Mouse (Mus musculus): ENCODE data around the gene Rem1. TPM values are rescaled to one million over a fixed set of nuclear protein-coding genes. Genes with fewer than 3 reads are reported as not detected.

Gene Rem1
- polyA plus RNA-seq, 1 experiment from 2014 or later: 9.6 TPM

DNA sequence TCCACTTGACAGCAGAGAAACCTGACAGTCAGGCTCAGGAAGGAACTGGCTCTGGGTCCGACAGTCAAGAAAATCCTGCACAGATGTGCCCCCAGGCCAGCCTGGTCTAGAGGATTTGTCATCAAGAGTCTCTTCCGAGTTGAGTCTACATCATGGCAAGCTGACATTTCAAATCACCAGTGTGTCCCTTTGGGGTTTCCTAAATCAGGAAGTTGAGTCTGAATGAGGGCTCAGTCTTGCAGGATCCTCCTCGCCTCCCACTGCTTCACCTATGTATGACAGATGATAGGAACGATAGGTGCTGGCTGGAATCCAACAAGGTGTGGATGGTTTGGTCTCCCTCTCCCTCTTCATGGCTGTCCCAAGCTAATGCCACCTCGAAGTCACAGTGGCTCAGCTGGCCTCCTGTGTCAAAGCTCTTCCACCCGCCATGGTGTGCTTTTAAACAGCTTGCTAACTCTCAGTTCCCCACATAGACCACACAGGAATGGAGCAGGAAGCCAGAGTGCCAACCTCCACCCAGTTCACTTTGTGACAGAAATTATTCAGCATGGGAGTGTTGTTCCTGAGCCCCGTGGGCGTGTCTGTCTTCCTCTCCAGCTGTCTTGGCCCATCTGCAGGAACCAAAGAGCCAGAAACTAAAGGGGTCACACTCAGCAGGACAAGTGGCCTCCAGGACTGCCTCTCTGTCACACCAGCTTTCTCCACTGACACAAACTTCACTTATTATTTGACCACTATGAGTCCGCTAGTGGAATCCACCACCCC lies 6.2 kb upstream of the Rem1 start:
- Histone ChIP-seq H3K4me3 (ENCODE audit: low read depth, low read length) (no peak overlapping the region), H3K27ac (ENCODE audit: low read depth) (no peak overlapping the region), H3K27me3 (replicated peaks; ENCODE audit: control insufficient read depth, insufficient read depth, low read length) (0 out of 2 replicates have a peak, but pooled peaks cover 4% of the 10 kb centered on the region), H3K9ac (ENCODE audit: low read length) (no peak overlapping the region), H3K9me3 (ENCODE audit: control insufficient read depth, low read length) (0 out of 2 replicates have a peak, but pooled peaks cover 3% of the 10 kb centered on the region), H3K4me2 (ENCODE audit: low read length) (no peak overlapping the region), H3K36me3 (ENCODE audit: control insufficient read depth, insufficient read depth, low read length) (no peaks in the 10 kb centered on the region), H3K4me1 (replicated peaks; ENCODE audit: control insufficient read depth, insufficient read depth, low read length) (no peaks in the 10 kb centered on the region)
- ATAC-seq (replicated peaks; ENCODE audit: low FRiP score, low TSS enrichment, low read depth) (no peak), DNase-seq (ENCODE audit: low spot score) (no peak)
- WGBS: 74% methylated on average over 9 of the region's 9 CpGs

- Histone ChIP-seq H3K36me3 (ENCODE audit: control insufficient read depth, insufficient read depth, low read length) (no peaks in the 10 kb centered on the region), H3K4me3 (ENCODE audit: low read depth, low read length) (no peak overlapping the region), H3K27me3 (replicated peaks; ENCODE audit: control insufficient read depth, insufficient read depth, low read length) (peaks cover 20% of the 10 kb centered on the region), H3K9me3 (ENCODE audit: control insufficient read depth, low read length) (0 out of 2 replicates have a peak, but pooled peaks cover 3% of the 10 kb centered on the region), H3K4me1 (replicated peaks; ENCODE audit: control insufficient read depth, insufficient read depth, low read length) (no peaks in the 10 kb centered on the region; the same call in 1 of the 2 replicates), H3K27ac (ENCODE audit: low read depth) (no peak overlapping the region), H3K4me2 (ENCODE audit: low read length) (no peak overlapping the region), H3K9ac (ENCODE audit: low read length) (no peak overlapping the region)
- DNase-seq (ENCODE audit: low spot score): no peak
- 80% methylated on average over 13 of the region's 13 CpGs for WGBS
- ATAC-seq (replicated peaks; ENCODE audit: low FRiP score, low TSS enrichment, low read depth): no peak
Measured at GRCm38 (mm10) chr2:152622151-152622550, 4.6 kb upstream of the Rem1 start.

DNA sequence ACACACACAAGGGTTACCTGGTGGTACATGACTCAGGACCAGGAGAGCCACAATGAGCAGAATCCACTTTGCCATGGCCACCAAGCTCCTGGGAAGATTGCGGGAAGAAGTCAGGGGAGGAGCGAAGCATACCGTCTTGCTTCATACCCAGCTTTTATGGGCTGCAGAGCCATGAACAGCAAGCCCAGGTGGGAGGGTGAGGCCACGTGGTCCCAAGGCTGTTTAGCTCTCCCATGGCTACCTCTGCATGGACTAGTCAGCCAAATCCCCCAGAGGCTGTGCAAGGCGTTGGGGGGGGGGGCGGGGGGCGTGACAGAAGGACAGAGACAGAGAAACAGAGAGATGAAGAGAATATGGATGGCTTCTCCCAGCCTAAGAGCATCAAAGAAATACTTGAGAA lies 3.8 kb upstream of the Rem1 start, which contains the start of gene Defb25:
Gene Defb25, minus strand, starts transcription at position 101 of the 400 bp plus-strand sequence.
- no peak for ATAC-seq (replicated peaks; ENCODE audit: low FRiP score, low TSS enrichment, low read depth)
- H3K36me3 ChIP-seq (ENCODE audit: control insufficient read depth, insufficient read depth, low read length): no peaks in the 10 kb centered on the region
- no peak for DNase-seq (ENCODE audit: low spot score)
- 77% methylated on average over 7 of the region's 7 CpGs for WGBS
- 0 out of 2 replicates have a peak, but pooled peaks cover 3% of the 10 kb centered on the region for H3K9me3 ChIP-seq (ENCODE audit: control insufficient read depth, low read length)
- H3K4me2 ChIP-seq (ENCODE audit: low read length): no peak within 1 kb of the TSS
- H3K27me3 ChIP-seq (replicated peaks; ENCODE audit: control insufficient read depth, insufficient read depth, low read length): peaks cover 28% of the 10 kb centered on the region
- H3K4me1 ChIP-seq (replicated peaks; ENCODE audit: control insufficient read depth, insufficient read depth, low read length): peaks cover 2% of the 10 kb centered on the region; the same call in 1 of the 2 replicates
- no peak within 1 kb of the TSS for H3K27ac ChIP-seq (ENCODE audit: low read depth)
- H3K4me3 ChIP-seq (ENCODE audit: low read depth, low read length): no peak within 1 kb of the TSS
- no peak within 1 kb of the TSS for H3K9ac ChIP-seq (ENCODE audit: low read length)

- no peak for ATAC-seq (replicated peaks; ENCODE audit: low FRiP score, low TSS enrichment, low read depth)
- no peak overlapping the region for H3K4me3 ChIP-seq (ENCODE audit: low read depth, low read length)
- H3K9ac ChIP-seq (ENCODE audit: low read length): no peak overlapping the region
- no peak for DNase-seq (ENCODE audit: low spot score)
- H3K9me3 ChIP-seq (ENCODE audit: control insufficient read depth, low read length): 0 out of 2 replicates have a peak, but pooled peaks cover 3% of the 10 kb centered on the region
- no peaks in the 10 kb centered on the region for H3K36me3 ChIP-seq (ENCODE audit: control insufficient read depth, insufficient read depth, low read length)
- peaks cover 4% of the 10 kb centered on the region; the same call in 1 of the 2 replicates for H3K4me1 ChIP-seq (replicated peaks; ENCODE audit: control insufficient read depth, insufficient read depth, low read length)
- no peak overlapping the region for H3K4me2 ChIP-seq (ENCODE audit: low read length)
- WGBS: 89% methylated on average over 2 of the region's 2 CpGs
- H3K27ac ChIP-seq (ENCODE audit: low read depth): no peak overlapping the region
- H3K27me3 ChIP-seq (replicated peaks; ENCODE audit: control insufficient read depth, insufficient read depth, low read length): peaks cover 36% of the 10 kb centered on the region
Measured at GRCm38 (mm10) chr2:152624566-152624965, 2.2 kb upstream of the Rem1 start.

DNA sequence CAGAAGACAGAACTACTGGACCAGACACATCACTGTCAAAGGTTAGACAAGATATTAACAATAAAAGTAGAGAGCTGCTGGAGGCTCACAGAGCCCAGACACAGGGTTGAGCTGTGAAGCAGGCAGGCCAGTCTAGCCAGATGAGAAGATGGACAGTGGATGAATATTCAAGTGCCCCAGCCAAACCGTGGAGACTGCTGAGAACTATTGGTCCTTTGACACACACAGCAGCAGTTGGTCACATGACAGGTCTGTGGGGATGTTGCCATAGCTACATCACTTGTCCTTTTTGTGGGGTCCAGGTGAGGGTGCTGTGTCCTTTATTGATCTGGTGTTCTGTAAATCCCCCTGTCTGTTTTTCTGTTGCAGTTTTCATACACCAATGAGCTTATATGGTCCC lies 1.5 kb upstream of the Rem1 start:
- H3K27ac ChIP-seq (ENCODE audit: low read depth): no peak overlapping the region
- no peak overlapping the region for H3K4me3 ChIP-seq (ENCODE audit: low read depth, low read length)
- 0 out of 2 replicates have a peak, but pooled peaks cover 3% of the 10 kb centered on the region for H3K9me3 ChIP-seq (ENCODE audit: control insufficient read depth, low read length)
- peaks cover 38% of the 10 kb centered on the region for H3K27me3 ChIP-seq (replicated peaks; ENCODE audit: control insufficient read depth, insufficient read depth, low read length)
- 9% methylated on average over 1 of the region's 1 CpGs for WGBS
- no peak overlapping the region for H3K9ac ChIP-seq (ENCODE audit: low read length)
- peaks cover 4% of the 10 kb centered on the region; the same call in 1 of the 2 replicates for H3K4me1 ChIP-seq (replicated peaks; ENCODE audit: control insufficient read depth, insufficient read depth, low read length)
- no peak for DNase-seq (ENCODE audit: low spot score)
- H3K36me3 ChIP-seq (ENCODE audit: control insufficient read depth, insufficient read depth, low read length): no peaks in the 10 kb centered on the region
- H3K4me2 ChIP-seq (ENCODE audit: low read length): no peak overlapping the region
- ATAC-seq (replicated peaks; ENCODE audit: low FRiP score, low TSS enrichment, low read depth): no peak

DNA sequence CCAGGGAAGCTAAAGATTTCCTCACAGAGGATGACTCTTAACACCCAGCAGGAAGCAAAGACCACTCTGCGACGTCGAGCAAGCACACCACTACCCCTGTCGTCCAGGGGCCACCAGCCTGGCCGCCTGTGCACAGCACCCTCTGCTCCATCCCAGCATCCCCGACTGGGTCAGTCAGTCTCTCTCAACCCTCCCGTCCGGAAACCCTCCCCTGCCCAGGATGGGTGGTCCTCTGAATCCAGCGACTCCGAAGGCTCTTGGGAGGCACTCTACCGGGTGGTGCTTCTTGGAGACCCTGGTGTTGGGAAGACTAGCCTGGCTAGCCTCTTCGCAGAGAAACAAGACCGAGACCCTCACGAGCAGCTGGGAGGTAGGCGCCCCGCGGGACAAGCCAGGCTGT lies 1.3 kb downstream of the Rem1 start:
- peaks cover 4% of the 10 kb centered on the region; the same call in 1 of the 2 replicates for H3K4me1 ChIP-seq (replicated peaks; ENCODE audit: control insufficient read depth, insufficient read depth, low read length)
- ATAC-seq (replicated peaks; ENCODE audit: low FRiP score, low TSS enrichment, low read depth): no peak

DNA sequence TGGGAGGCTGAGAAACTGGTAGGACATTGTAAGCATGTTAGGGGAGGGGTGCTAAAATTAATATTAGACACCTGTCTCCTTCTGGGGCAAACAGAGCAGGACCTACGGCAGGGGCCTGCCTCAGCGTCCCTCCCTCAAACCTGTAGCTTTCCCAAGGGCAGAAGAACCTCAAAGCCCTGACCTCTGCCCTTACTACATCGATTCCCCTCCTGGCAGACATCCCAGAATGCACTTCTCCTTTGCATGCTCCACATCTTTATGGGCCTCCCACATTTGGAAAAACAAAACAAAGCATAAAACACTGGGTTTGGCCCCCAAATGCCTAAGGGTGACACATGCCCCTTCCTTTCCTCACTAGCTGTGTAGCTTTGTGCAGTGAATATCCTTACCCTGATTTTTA lies 2.5 kb downstream of the Rem1 start:
- ATAC-seq (replicated peaks; ENCODE audit: low FRiP score, low TSS enrichment, low read depth) (no peak), DNase-seq (ENCODE audit: low spot score) (no peak)
- no peak overlapping the region for H3K27ac ChIP-seq (ENCODE audit: low read depth)
- H3K4me2 ChIP-seq (ENCODE audit: low read length): no peak overlapping the region
- peaks cover 8% of the 10 kb centered on the region; the same call in 1 of the 2 replicates for H3K4me1 ChIP-seq (replicated peaks; ENCODE audit: control insufficient read depth, insufficient read depth, low read length)
- H3K36me3 ChIP-seq (ENCODE audit: control insufficient read depth, insufficient read depth, low read length): no peaks in the 10 kb centered on the region
- H3K9ac ChIP-seq (ENCODE audit: low read length): no peak overlapping the region
- peaks cover 38% of the 10 kb centered on the region for H3K27me3 ChIP-seq (replicated peaks; ENCODE audit: control insufficient read depth, insufficient read depth, low read length)
- no peak overlapping the region for H3K4me3 ChIP-seq (ENCODE audit: low read depth, low read length)
- 40% methylated on average over 3 of the region's 3 CpGs for WGBS
- no peaks in the 10 kb centered on the region for H3K9me3 ChIP-seq (ENCODE audit: control insufficient read depth, low read length)

More for the DNA sequence above, 1.3 kb downstream of the Rem1 start:
- peak overlapping the region; percentile 73 for H3K4me2 ChIP-seq (ENCODE audit: low read length)
- WGBS: 48% methylated on average over 17 of the region's 17 CpGs
- peak overlapping the region; percentile 7; the same call in 1 of the 2 replicates for H3K27ac ChIP-seq (ENCODE audit: low read depth)
- H3K9ac ChIP-seq (ENCODE audit: low read length): no peak overlapping the region
- H3K9me3 ChIP-seq (ENCODE audit: control insufficient read depth, low read length): 0 out of 2 replicates have a peak, but pooled peaks cover 3% of the 10 kb centered on the region
- no peaks in the 10 kb centered on the region for H3K36me3 ChIP-seq (ENCODE audit: control insufficient read depth, insufficient read depth, low read length)
- peaks cover 38% of the 10 kb centered on the region for H3K27me3 ChIP-seq (replicated peaks; ENCODE audit: control insufficient read depth, insufficient read depth, low read length)
- no peak for DNase-seq (ENCODE audit: low spot score)
- peak overlapping the region; percentile 51 for H3K4me3 ChIP-seq (ENCODE audit: low read depth, low read length)

GRCm38 (mm10) chr2:152629904-152630303 lies 3.2 kb downstream of the Rem1 start:
- no peak overlapping the region for H3K4me2 ChIP-seq (ENCODE audit: low read length)
- DNase-seq (ENCODE audit: low spot score) (no peak), ATAC-seq (replicated peaks; ENCODE audit: low FRiP score, low TSS enrichment, low read depth) (no peak)
- no peak overlapping the region for H3K9ac ChIP-seq (ENCODE audit: low read length)
- H3K27me3 ChIP-seq (replicated peaks; ENCODE audit: control insufficient read depth, insufficient read depth, low read length): peaks cover 38% of the 10 kb centered on the region
- H3K36me3 ChIP-seq (ENCODE audit: control insufficient read depth, insufficient read depth, low read length): no peaks in the 10 kb centered on the region
- H3K27ac ChIP-seq (ENCODE audit: low read depth): no peak overlapping the region
- no peak overlapping the region for H3K4me3 ChIP-seq (ENCODE audit: low read depth, low read length)
- peaks cover 8% of the 10 kb centered on the region; the same call in 1 of the 2 replicates for H3K4me1 ChIP-seq (replicated peaks; ENCODE audit: control insufficient read depth, insufficient read depth, low read length)
- WGBS: 83% methylated on average over 6 of the region's 6 CpGs
- no peaks in the 10 kb centered on the region for H3K9me3 ChIP-seq (ENCODE audit: control insufficient read depth, low read length)

Data from intestine, embryonic 14.5 days (tissue).